Mouse (Mus musculus) kidney, postnatal 0 days (tissue): ENCODE data around the gene Dlgap3. TPM values are rescaled to one million over a fixed set of nuclear protein-coding genes. Genes with fewer than 3 reads are reported as not detected.

Experiments
- ATAC-seq: fragments of 200-750 bp; cut with Nextera tagmentation; replicated peaks from 2 replicates; pipeline ENCODE4 v1.8.0; 2017; ENCODE audit warnings: low read depth, moderate number of reproducible peaks, moderate TSS enrichment, moderate library complexity; ENCODE audit not compliant: low FRiP score
- DNase-seq: peaks from one replicate; pipeline ENCODE4 v3.0.0-alpha.2; 2016; ENCODE audit warnings: low spot score
- H3K27ac ChIP-seq: fragments of 300-500 bp; sonication (generic); 2 replicates; pipeline ENCODE4 v1.5.1; 2014; ENCODE audit warnings: mild to moderate bottlenecking
- H3K27me3 ChIP-seq: fragments of 300-500 bp; sonication (generic); 2 replicates; pipeline ENCODE4 v1.6.1; 2014; ENCODE audit warnings: low read length, mixed read lengths; ENCODE audit not compliant: insufficient read depth
- H3K36me3 ChIP-seq: fragments of 300-500 bp; sonication (generic); 2 replicates; pipeline ENCODE4 v1.6.1; 2014; ENCODE audit warnings: low read length, mixed read lengths; ENCODE audit not compliant: insufficient read depth
- H3K4me1 ChIP-seq: fragments of 300-500 bp; sonication (generic); replicated peaks from 2 replicates; pipeline ENCODE4 v1.6.1; 2014; ENCODE audit warnings: antibody characterized with exemption, low read length, mixed read lengths; ENCODE audit not compliant: insufficient read depth
- H3K4me2 ChIP-seq: fragments of 300-500 bp; sonication (generic); 2 replicates; pipeline ENCODE4 v1.6.1; 2014; ENCODE audit warnings: mild to moderate bottlenecking, low read length, moderate library complexity, mixed read lengths
- H3K4me3 ChIP-seq: fragments of 300-500 bp; sonication (generic); replicated peaks from 2 replicates; pipeline ENCODE4 v1.5.1; 2014; ENCODE audit warnings: low read depth, low read length
- H3K9ac ChIP-seq: fragments of 300-500 bp; sonication (generic); 2 replicates; pipeline ENCODE4 v1.6.1; 2014; ENCODE audit warnings: low read depth, low read length
- H3K9me3 ChIP-seq: fragments of 300-500 bp; sonication (generic); replicated peaks from 2 replicates; pipeline ENCODE4 v1.6.1; 2016; ENCODE audit warnings: low read length, inconsistent platforms, mixed read lengths
- CTCF ChIP-seq: IDR thresholded peaks from 2 replicates; pipeline ENCODE4 v1.5.1; 2016; ENCODE audit warnings: antibody characterized with exemption, low read depth, mild to moderate bottlenecking, moderate library complexity
- WGBS: fragments of 180-500 bp; shearing (Covaris S2); extraction: QIAGEN DNeasy Blood & Tissue Kit; methylation state at CpG from one replicate; pipeline ENCODE4 v1.1.7; 2014; 5-methylcytosine and 5-hydroxymethylcytosine counted together
- polyA plus RNA-seq: library from polyadenylated mRNA; unstranded; fragments of >200 nt; fragmentation: Nextera tagmentation; extraction: Ambion mirVana; gene quantifications from 2 replicates; pipeline ENCODE4 v1.2.1, GENCODE M21; 2015

Gene Dlgap3
- polyA plus RNA-seq, 1 experiment from 2014 or later = 0.24 TPM

DNA sequence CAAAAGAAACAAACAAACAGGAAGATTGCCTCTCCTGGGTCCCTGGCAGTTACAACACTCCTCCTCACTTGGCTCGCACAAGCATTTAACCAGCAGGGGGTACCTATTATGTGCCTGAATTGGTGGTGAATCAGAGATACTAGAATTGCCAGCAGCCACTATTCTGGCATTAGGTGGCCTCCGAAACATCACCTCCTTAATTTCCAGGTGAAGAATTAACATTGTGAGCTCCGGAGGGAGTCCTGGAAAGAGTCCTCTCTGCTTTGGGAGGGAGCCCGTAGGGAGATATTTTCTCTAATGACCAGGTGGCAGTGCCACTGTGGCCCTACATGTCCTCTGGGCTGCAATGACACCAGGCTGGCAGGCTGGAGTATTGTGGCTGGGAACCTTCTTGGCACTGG, 47.2 kb downstream of the Dlgap3 start:
- Histone ChIP-seq H3K9ac (no peak overlapping the region), H3K27ac (no peak overlapping the region), H3K9me3 (no peaks in the 10 kb centered on the region), H3K36me3 (no peaks in the 10 kb centered on the region), H3K27me3 (peaks cover 3% of the 10 kb centered on the region; the same call in 1 of the 2 replicates), H3K4me2 (no peak overlapping the region), H3K4me1 (no peaks in the 10 kb centered on the region), H3K4me3 (no peak overlapping the region)
- 71% methylated on average over 4 of the region's 4 CpGs for WGBS
- ATAC-seq (no peak), DNase-seq (no peak)
- TF ChIP-seq CTCF = no peak

DNA sequence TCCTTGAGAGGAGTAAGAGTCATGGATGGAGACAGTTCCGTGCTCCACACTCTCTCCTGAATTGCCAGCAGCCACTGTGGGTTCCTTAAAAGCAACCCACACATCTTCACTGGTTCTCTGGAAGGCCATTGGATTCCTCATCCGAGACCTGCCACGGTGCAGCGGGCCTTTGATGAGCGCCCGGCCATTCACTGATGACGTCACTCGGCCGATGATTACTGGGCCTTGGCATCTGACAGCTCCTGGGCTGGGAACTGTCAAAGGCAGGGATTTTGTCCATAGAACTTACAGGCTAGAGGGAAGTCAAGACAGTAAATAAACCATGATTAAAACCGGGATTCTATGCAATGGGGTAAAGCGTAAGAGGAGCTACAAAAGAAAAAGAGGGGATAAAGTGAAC, 48.0 kb downstream of the Dlgap3 start:
- H3K27me3 ChIP-seq = peaks cover 3% of the 10 kb centered on the region; the same call in 1 of the 2 replicates
- no peaks in the 10 kb centered on the region for H3K9me3 ChIP-seq
- no peak overlapping the region for H3K27ac ChIP-seq
- no peak overlapping the region for H3K4me3 ChIP-seq
- DNase-seq (no peak), ATAC-seq (no peak)
- H3K4me1 ChIP-seq = no peaks in the 10 kb centered on the region
- H3K9ac ChIP-seq = no peak overlapping the region
- WGBS = 52% methylated on average over 11 of the region's 11 CpGs
- no peak overlapping the region for H3K4me2 ChIP-seq
- no peaks in the 10 kb centered on the region for H3K36me3 ChIP-seq
- no peak for TF ChIP-seq CTCF

DNA sequence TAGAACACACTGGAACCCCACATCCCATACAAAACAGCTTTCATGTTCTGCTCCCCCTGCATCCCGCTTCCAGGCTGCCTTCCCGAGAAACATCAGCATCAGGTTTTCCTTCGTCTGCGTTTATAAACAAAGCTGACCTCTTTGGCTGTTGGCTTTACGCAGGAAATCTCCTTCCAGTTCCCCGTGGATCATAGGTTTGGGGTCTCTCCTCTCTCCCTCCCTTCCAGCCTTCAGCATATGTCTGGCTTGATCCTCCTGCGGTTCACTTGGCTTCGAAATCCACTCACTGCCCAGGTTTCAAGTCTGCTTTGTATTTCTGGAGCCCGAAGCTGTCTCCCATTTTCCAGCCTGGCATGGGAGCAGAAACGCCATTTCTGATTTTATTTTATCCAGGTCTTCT, 54.3 kb downstream of the Dlgap3 start:
- no peaks in the 10 kb centered on the region for H3K4me1 ChIP-seq

DNA sequence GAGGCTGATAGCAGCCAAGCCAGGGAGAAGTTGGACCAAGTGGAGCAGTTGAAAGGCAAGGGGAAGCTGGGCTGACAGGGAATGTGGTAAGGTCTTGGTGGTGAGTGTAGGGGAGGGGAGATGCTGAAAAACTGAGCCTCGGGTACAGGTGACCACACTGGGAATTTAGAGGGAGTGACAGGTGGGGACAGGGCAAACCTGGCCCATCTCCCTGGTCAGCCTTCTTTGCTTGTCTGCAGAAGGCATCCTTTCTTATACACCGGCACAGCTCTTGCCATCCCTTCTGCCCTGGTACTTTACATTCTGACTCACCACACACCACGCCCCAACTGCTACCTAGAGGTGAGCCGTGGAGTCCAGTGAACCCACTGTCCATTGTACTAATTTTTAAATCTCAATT, 54.8 kb downstream of the Dlgap3 start:
- H3K36me3 ChIP-seq = no peaks in the 10 kb centered on the region
- peaks cover 32% of the 10 kb centered on the region for H3K27me3 ChIP-seq
- H3K9me3 ChIP-seq = no peaks in the 10 kb centered on the region
- no peak for DNase-seq
- H3K4me3 ChIP-seq = no peak overlapping the region
- 46% methylated on average over 4 of the region's 4 CpGs for WGBS
- no peaks in the 10 kb centered on the region for H3K4me1 ChIP-seq
- no peak overlapping the region for H3K27ac ChIP-seq
- no peak overlapping the region for H3K4me2 ChIP-seq
- no peak for TF ChIP-seq CTCF
- no peak overlapping the region for H3K9ac ChIP-seq
- no peak for ATAC-seq

More for the DNA sequence above, 54.3 kb downstream of the Dlgap3 start:
- no peak overlapping the region for H3K4me2 ChIP-seq
- no peak overlapping the region for H3K4me3 ChIP-seq
- DNase-seq (no peak), ATAC-seq (no peak)
- peaks cover 32% of the 10 kb centered on the region for H3K27me3 ChIP-seq
- 28% methylated on average over 10 of the region's 10 CpGs for WGBS
- no peak overlapping the region for H3K27ac ChIP-seq
- no peaks in the 10 kb centered on the region for H3K36me3 ChIP-seq
- H3K9ac ChIP-seq = no peak overlapping the region
- no peaks in the 10 kb centered on the region for H3K9me3 ChIP-seq
- TF ChIP-seq CTCF = no peak

- DNase-seq (no peak), ATAC-seq (no peak)
- Histone ChIP-seq H3K4me1 (no peaks in the 10 kb centered on the region), H3K27ac (no peak overlapping the region), H3K4me2 (no peak overlapping the region), H3K9me3 (no peaks in the 10 kb centered on the region), H3K36me3 (no peaks in the 10 kb centered on the region), H3K27me3 (peaks cover 32% of the 10 kb centered on the region), H3K9ac (no peak overlapping the region), H3K4me3 (no peak overlapping the region)
- 7% methylated on average over 19 of the region's 19 CpGs for WGBS
- TF ChIP-seq CTCF = no peak
These were observed 55.6 kb downstream of the Dlgap3 start for GRCm38 (mm10) chr4:127224444-127225100.

DNA sequence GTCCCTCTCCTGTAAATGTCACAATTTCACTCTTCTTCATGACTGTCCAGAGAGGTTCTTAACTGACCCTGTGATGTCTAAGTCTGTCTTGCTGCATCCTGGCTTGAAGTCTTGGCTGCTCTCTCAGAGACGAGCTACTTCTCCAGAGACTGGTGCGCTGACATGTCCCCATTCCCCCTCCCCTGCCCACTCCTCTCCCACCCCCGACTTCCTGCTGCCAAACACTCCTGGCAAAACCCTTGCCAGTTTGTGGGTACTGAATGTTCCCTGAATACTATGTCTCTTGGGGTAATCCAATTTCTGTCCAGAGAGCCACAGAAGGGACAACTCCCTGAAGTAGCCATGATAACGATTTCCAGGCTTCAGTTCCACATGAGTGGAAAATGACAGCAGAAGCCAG, 57.1 kb downstream of the Dlgap3 start:
- peaks cover 32% of the 10 kb centered on the region for H3K27me3 ChIP-seq
- H3K27ac ChIP-seq = no peak overlapping the region
- WGBS = 49% methylated on average over 4 of the region's 4 CpGs
- ATAC-seq (no peak), DNase-seq (no peak)
- H3K4me2 ChIP-seq = no peak overlapping the region
- TF ChIP-seq CTCF = no peak
- no peaks in the 10 kb centered on the region for H3K4me1 ChIP-seq
- H3K4me3 ChIP-seq = no peak overlapping the region
- H3K9ac ChIP-seq = no peak overlapping the region
- H3K36me3 ChIP-seq = no peaks in the 10 kb centered on the region
- no peaks in the 10 kb centered on the region for H3K9me3 ChIP-seq
